Mouse (Mus musculus): ENCODE data around the gene Ctnnb1. TPM values are rescaled to one million over a fixed set of nuclear protein-coding genes. Genes with fewer than 3 reads are reported as not detected.

The Ctnnb1 gene
- total RNA-seq, 2 experiments from 2014 or later: 213 to 241 TPM

DNA sequence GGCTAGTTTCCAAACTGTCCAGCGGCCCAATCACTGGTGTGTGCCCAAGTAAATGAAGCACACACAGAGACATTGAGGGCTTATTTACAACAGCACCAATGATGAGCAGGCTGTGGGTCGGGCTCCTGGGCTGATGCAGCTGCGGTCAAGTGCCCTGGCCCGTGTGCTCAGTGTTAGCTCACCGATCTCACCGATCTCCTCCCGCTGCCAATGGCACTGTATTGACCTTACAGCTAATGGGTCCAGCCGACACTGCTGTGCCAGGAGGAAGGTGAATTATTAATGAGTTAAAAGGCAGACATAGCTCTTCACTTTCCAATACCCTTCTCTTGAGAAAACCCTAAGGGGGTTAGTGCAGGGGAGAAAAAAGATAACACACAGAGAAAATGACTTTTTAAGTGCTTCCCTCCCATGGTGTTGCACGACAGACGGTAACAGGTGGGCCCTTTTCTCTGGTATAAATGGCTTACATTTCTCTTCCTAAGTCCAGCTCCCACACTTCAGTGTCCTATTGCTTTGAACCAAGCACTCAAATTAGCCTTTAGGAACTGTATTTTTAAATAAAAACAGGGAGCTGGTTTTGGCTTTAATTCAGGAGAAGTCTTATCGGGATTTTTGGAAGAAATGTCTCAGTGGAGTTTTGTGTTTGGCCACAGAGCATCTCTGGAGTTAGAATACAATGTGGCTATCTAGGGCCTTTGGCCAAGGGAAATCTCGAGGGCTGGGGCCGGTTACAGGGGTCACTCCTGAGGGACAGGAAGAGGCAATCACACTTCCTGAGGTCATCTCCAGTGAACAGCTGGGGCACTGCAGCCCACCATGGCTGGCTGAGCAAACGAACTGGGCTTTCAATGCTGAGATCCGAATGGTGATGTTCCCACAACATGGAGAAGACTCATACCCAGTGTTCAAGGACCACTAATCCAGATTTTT, 65.5 kb downstream of the Ctnnb1 start:
- no peak overlapping the region for H3K4me3 ChIP-seq
- no peak for TF ChIP-seq CTCF (IDR thresholded peaks at IDR 0.05)
- intact Hi-C loops (cut with DNase I): no loop called here
- H3K27ac ChIP-seq: no peak overlapping the region
- DNase-seq: no peak

DNA sequence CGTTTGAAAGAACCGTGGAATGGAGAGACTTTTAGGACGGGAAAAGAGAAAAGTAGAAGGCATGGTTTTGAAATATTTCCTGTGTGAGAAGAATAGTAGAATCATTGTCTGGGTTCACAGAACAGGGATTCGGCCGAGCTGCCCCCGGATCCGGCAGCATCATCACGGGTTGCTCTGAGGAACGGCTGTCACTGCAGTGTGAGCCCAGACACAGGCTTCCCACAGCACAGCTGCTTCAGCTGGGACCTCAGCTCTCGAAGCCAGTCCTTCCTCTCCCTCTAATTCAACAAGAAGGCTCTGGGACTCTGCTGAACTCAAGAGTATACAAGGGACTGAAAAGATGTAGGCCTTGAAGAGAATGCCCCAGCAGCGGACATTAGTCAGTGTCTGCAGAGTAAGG, 69.7 kb downstream of the Ctnnb1 start:
- intact Hi-C loops (cut with DNase I): no loop called here

DNA sequence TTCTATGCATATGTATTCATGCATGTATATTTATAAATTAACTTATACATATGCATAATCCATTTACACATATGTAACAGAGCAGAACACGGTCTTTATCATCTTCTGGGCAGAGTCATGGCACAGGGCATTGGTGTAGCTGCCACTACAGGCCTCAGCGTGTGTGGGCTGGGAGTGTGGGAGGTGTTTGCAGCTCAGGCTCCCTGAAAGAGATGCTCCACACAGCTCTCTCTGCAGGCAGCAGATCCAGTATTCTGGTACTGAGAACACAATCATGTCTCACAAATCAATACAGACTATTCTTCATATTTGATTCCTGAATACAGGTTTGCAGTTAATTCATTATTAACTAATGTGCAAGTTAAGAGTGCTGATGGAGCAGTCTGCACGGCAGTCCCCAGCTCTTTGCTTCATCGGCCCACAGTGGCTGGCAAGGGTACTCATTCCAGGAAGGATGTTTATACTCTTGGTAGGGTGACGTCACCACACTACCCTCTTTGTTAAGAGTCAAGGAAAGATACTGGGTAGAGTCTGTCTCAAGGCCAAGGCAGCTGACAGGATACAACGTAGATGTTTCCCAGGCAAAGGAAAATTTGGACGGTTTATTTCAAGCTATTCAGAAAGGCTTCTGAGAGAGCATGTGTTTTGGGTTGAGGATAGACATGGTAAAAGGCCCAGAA, 71.8 kb downstream of the Ctnnb1 start:
- DNase-seq: no peak
- no peak for TF ChIP-seq CTCF (IDR thresholded peaks at IDR 0.05)
- Histone ChIP-seq H3K27ac (no peak overlapping the region), H3K4me3 (no peak overlapping the region)
- intact Hi-C loops (cut with DNase I): no loop called here

More for the DNA sequence above, 69.7 kb downstream of the Ctnnb1 start:
- Histone ChIP-seq H3K4me3 (no peak overlapping the region), H3K27ac (no peak overlapping the region)
- TF ChIP-seq CTCF (IDR thresholded peaks at IDR 0.05): no peak
- no peak for DNase-seq

GRCm38 (mm10) chr9:121001681-121002540, 72.9 kb downstream of the Ctnnb1 start:
- no peak overlapping the region for H3K27ac ChIP-seq
- intact Hi-C loops (cut with DNase I): no loop called here

GRCm38 (mm10) chr9:121005961-121006360, 76.9 kb downstream of the Ctnnb1 start:
- no peak for DNase-seq
- Histone ChIP-seq H3K4me3 (no peak overlapping the region), H3K27ac (no peak overlapping the region)
- intact Hi-C loops (cut with DNase I): no loop called here
- no peak for TF ChIP-seq CTCF (IDR thresholded peaks at IDR 0.05)

More at GRCm38 (mm10) chr9:121001681-121002540, 72.9 kb downstream of the Ctnnb1 start:
- H3K4me3 ChIP-seq: no peak overlapping the region
- no peak for DNase-seq
- no peak for TF ChIP-seq CTCF (IDR thresholded peaks at IDR 0.05)

Small RNA genes within 50 kb of the gene (microRNA-seq; reads per million reads assigned to microRNA genes)
- gene Mir7090: not detected

Data from gastrocnemius, adult 2 months (tissue).